Mouse (Mus musculus): ENCODE results near the gene Tgfbr3l. TPM values are rescaled to one million over a fixed set of nuclear protein-coding genes. Genes with fewer than 3 reads are reported as not detected.

Tgfbr3l gene
- polyA plus RNA-seq (2014; fragmentation: Illumina TruSeq; extraction: RNeasy Lipid Tissue Mini Kit (QIAGEN cat#74804)) = 4.4 TPM

DNA sequence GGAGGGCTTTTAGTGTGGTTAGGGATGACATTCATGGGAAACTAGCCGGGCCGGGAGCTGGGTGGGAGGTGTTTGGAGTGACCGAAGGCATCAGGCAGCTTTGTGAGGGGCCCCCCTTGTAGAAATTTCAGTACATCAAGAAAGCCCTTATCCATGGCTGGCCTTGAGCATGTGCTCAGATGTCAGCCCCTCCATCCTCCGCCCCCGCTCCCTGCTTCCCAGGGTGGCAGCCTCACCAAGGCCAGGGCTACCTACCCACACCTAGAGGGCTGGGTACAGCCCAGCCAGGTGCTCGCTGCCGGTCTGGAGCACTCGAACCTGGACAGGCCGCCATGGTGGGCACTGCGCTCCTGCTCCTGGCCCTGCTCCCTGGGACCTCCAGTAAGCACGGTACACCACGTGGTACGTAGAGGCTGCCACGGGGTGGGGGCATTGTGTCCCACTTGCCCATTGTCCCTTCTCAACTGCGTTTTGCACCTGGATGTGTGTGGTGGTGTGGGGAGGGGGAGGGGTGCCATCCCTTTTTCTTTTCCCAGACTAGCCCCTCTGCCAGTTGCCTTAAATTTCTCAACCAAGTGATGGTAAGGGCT, at the start of gene Tgfbr3l:
Gene Tgfbr3l (plus strand): TSS at position 264 of the 590 bp plus-strand sequence.

GRCm38 (mm10) chr8:4216791-4217621, 31.0 kb upstream of the Tgfbr3l start, which contains the start of gene Prr36:
TSS of gene Prr36 (minus strand) at chr8:4217459.

DNA sequence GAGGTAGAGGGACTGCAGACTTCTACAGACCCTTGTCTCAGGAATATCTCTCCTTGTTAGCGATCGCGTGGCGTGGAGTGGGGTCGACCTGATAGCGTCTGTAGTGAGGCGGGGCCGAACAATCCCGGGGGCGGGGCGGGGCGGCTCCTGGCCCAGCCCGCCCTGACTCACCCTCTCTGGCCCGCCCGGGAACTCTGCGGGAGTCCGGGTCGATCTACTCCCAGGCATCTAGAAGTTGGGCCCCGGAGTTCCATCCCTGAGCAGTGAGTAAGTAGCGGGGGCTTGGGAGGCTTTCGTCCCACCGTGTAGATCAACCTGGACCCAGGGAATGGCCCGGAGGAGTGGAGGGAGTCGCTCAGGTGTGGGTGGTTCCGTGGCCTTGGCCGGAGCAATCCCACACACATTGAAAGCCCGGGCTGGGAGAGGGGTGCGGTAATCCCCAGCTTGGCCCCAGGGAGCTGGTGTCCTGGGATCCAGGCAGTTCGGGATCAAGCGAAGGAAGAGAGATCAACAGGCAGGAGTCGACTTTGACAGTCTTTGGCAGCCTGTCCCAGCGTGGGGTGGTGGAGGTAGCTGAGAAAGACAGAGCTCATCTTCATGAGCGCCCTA, 21.2 kb upstream of the Tgfbr3l start, which contains the start of gene Lrrc8e:
Gene Lrrc8e (plus strand): TSS at position 89 of the 609 bp plus-strand sequence.

DNA sequence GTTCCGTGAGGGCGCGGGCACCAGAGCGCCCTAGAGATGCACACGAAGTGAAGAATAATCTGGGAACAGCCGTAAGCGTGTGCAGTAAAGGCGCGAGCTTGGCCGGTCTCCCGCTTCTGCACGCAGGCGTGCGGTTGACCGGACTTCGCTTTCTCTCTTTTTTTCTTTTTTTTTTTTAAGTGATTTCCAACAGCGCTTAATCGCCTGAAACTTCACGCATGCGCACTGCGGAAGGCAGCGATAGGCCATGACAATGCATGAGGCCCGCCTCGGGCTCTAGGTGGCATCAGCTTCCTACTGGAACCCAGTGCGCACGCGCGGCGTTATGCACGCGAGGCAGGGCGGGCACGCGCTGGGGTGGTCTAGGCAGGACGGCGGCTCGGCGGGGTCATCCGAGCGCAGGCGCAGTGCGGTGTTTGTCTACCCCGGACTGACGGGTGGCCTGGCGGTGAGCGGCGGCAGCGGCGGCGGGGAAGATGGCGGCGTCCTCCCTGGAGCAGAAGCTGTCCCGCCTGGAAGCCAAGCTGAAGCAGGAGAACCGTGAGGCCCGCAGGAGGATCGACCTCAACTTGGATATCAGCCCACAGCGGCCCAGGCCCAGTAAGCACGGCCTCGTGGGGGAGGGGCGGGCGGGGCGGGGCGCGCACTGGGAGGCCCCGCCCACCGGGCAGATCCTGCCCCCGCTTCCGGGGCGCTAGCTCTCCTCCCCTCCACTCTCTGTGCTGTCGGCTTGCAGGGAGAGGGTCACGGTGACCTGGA, 9.4 kb upstream of the Tgfbr3l start, which contains the start of the genes Map2k7 and Gm49320:
Gene Map2k7 (plus strand): TSS at position 307 of the 759 bp plus-strand sequence.
Gene Gm49320 (plus strand): TSS at position 432 of the 759 bp plus-strand sequence.

GRCm38 (mm10) chr8:4252934-4253841, 5.2 kb downstream of the Tgfbr3l start, which contains the start of gene Snapc2:
TSS of gene Snapc2 (plus strand) at chr8:4253080.

GRCm38 (mm10) chr8:4259125-4259804, 11.3 kb downstream of the Tgfbr3l start, which contains the start of gene Ctxn1:
TSS of gene Ctxn1 (minus strand) at chr8:4259274.

GRCm38 (mm10) chr8:4275275-4276110, 27.5 kb downstream of the Tgfbr3l start, which contains the start of gene Timm44:
TSS of gene Timm44 (minus strand) at chr8:4275913.

Other genes with a start within 250 kb of the Tgfbr3l start
- 1.7 TPM for gene Cd209f, start 142.4 kb upstream of the Tgfbr3l start, polyA plus RNA-seq (2014; fragmentation: Illumina TruSeq; extraction: RNeasy Lipid Tissue Mini Kit (QIAGEN cat#74804))
- gene Cd209g, start 114.1 kb upstream of the Tgfbr3l start, polyA plus RNA-seq (2014; fragmentation: Illumina TruSeq; extraction: RNeasy Lipid Tissue Mini Kit (QIAGEN cat#74804)) = not detected
- gene Evi5l, start 81.6 kb upstream of the Tgfbr3l start, polyA plus RNA-seq (2014; fragmentation: Illumina TruSeq; extraction: RNeasy Lipid Tissue Mini Kit (QIAGEN cat#74804)) = 2.3 TPM
- 1.0 TPM for gene Prr36, start 30.8 kb upstream of the Tgfbr3l start, polyA plus RNA-seq (2014; fragmentation: Illumina TruSeq; extraction: RNeasy Lipid Tissue Mini Kit (QIAGEN cat#74804))
- gene Lrrc8e, start 21.4 kb upstream of the Tgfbr3l start, polyA plus RNA-seq (2014; fragmentation: Illumina TruSeq; extraction: RNeasy Lipid Tissue Mini Kit (QIAGEN cat#74804)) = 4.1 TPM
- gene Map2k7, start 9.5 kb upstream of the Tgfbr3l start, polyA plus RNA-seq (2014; fragmentation: Illumina TruSeq; extraction: RNeasy Lipid Tissue Mini Kit (QIAGEN cat#74804)) = 7.6 TPM
- not detected for gene Gm49320, start 9.3 kb upstream of the Tgfbr3l start, polyA plus RNA-seq (2014; fragmentation: Illumina TruSeq; extraction: RNeasy Lipid Tissue Mini Kit (QIAGEN cat#74804))
- gene Snapc2, start 4.9 kb downstream of the Tgfbr3l start, polyA plus RNA-seq (2014; fragmentation: Illumina TruSeq; extraction: RNeasy Lipid Tissue Mini Kit (QIAGEN cat#74804)) = 3.2 TPM
- 5.4 TPM for gene Ctxn1, start 11.1 kb downstream of the Tgfbr3l start, polyA plus RNA-seq (2014; fragmentation: Illumina TruSeq; extraction: RNeasy Lipid Tissue Mini Kit (QIAGEN cat#74804))
- gene Timm44, start 27.7 kb downstream of the Tgfbr3l start, polyA plus RNA-seq (2014; fragmentation: Illumina TruSeq; extraction: RNeasy Lipid Tissue Mini Kit (QIAGEN cat#74804)) = 134 TPM
- gene Ccl25, start 77.0 kb downstream of the Tgfbr3l start, polyA plus RNA-seq (2014; fragmentation: Illumina TruSeq; extraction: RNeasy Lipid Tissue Mini Kit (QIAGEN cat#74804)) = 8.8 TPM
- gene Elavl1, start 77.2 kb downstream of the Tgfbr3l start, polyA plus RNA-seq (2014; fragmentation: Illumina TruSeq; extraction: RNeasy Lipid Tissue Mini Kit (QIAGEN cat#74804)) = 93.7 TPM
- 13.3 TPM for gene Cers4, start 244.8 kb downstream of the Tgfbr3l start, polyA plus RNA-seq (2014; fragmentation: Illumina TruSeq; extraction: RNeasy Lipid Tissue Mini Kit (QIAGEN cat#74804))